Mouse (Mus musculus): ENCODE results near the gene Sfta2. TPM values are rescaled to one million over a fixed set of nuclear protein-coding genes. Genes with fewer than 3 reads are reported as not detected.
A peak's percentile ranks its signal among the peaks of the same experiment; 100 is the strongest.

Sfta2 gene
- total and polyA plus RNA-seq, 3 experiments = not detected

GRCm38 (mm10) chr17:35617127-35617526, 15.8 kb downstream of the Sfta2 start:
- TF ChIP-seq GABPA (IDR thresholded peaks at IDR 0.05; ENCODE audit: low read depth, low read length) (no peak), RCOR1 (IDR thresholded peaks at IDR 0.05; ENCODE audit: low read depth, low read length) (no peak), ZMIZ1 (IDR thresholded peaks at IDR 0.05; ENCODE audit: low read depth, low read length) (no peak), ZKSCAN1 (IDR thresholded peaks at IDR 0.05; ENCODE audit: low read depth, low read length) (no peak), BHLHE40 (IDR thresholded peaks at IDR 0.05; ENCODE audit: borderline replicate concordance, low read depth, low read length) (no peak), NELFE (IDR thresholded peaks at IDR 0.05; ENCODE audit: low read depth, low read length) (no peak)

GRCm38 (mm10) chr17:35626537-35626936, 25.2 kb downstream of the Sfta2 start, which contains the start of gene Gm9573:
Gene Gm9573 (minus strand): TSS chr17:35626637.
- Histone ChIP-seq H3K4me1 (ENCODE audit: control insufficient read depth in 1 of 2, insufficient read depth in 2 of 2, low read length in 2 of 2) (no peaks in the 10 kb centered on the region), H3K4me3 (ENCODE audit: control insufficient read depth in 1 of 2, insufficient read depth in 1 of 2, low read depth in 2 of 2, low read length in 2 of 2) (no peak within 1 kb of the TSS), H3K9ac (ENCODE audit: control insufficient read depth, low read depth, low read length, poor library complexity, severe bottlenecking) (no peak within 1 kb of the TSS), H3K27me3 (ENCODE audit: control insufficient read depth in 1 of 2, insufficient read depth in 2 of 2, low read length in 2 of 2) (peaks cover 0 to 5% of the 10 kb centered on the region in 2 experiments; a peak in 2 of 4 replicates), H3K36me3 (ENCODE audit: control insufficient read depth in 1 of 2, insufficient read depth in 2 of 2, low read length in 2 of 2) (no peaks in the 10 kb centered on the region), H3K9me3 (replicated peaks; ENCODE audit: insufficient read depth, low read length) (no peaks in the 10 kb centered on the region), H3K27ac (ENCODE audit: control insufficient read depth, low read depth, low read length) (no peak within 1 kb of the TSS), H3K79me2 (ENCODE audit: control insufficient read depth, insufficient read depth, low read length, poor library complexity) (no peaks in the 10 kb centered on the region)
- TF ChIP-seq TBP (IDR thresholded peaks at IDR 0.05; ENCODE audit: low read depth, low read length) (no peak), ZKSCAN1 (IDR thresholded peaks at IDR 0.05; ENCODE audit: low read depth, low read length) (no peak), NRF1 (IDR thresholded peaks at IDR 0.05; ENCODE audit: insufficient read depth, low read depth, low read length, poor library complexity, severe bottlenecking) (no peak), KAT2A (conservative IDR thresholded peaks at IDR 0.05; ENCODE audit: low read depth, low read length) (no peak), TCF12 (IDR thresholded peaks at IDR 0.05; ENCODE audit: low read depth, low read length) (no peak), BHLHE40 (IDR thresholded peaks at IDR 0.05; ENCODE audit: borderline replicate concordance, low read depth, low read length) (no peak), MAZ (IDR thresholded peaks at IDR 0.05; ENCODE audit: low read depth, low read length) (no peak)
- DNase-seq (ENCODE audit: low read depth, low spot score) = no peak

More at GRCm38 (mm10) chr17:35617127-35617526, 15.8 kb downstream of the Sfta2 start:
- Histone ChIP-seq H3K4me3 (ENCODE audit: control insufficient read depth in 1 of 2, insufficient read depth in 1 of 2, low read depth in 2 of 2, low read length in 2 of 2) (no peak overlapping the region), H3K9ac (ENCODE audit: control insufficient read depth, low read depth, low read length, poor library complexity, severe bottlenecking) (no peak overlapping the region), H3K36me3 (ENCODE audit: control insufficient read depth in 1 of 2, insufficient read depth in 2 of 2, low read length in 2 of 2) (no peaks in the 10 kb centered on the region), H3K79me2 (ENCODE audit: control insufficient read depth, insufficient read depth, low read length, poor library complexity) (no peaks in the 10 kb centered on the region), H3K27me3 (ENCODE audit: control insufficient read depth in 1 of 2, insufficient read depth in 2 of 2, low read length in 2 of 2) (no peaks in the 10 kb centered on the region; a peak in 1 of 4 replicates), H3K9me3 (replicated peaks; ENCODE audit: insufficient read depth, low read length) (no peaks in the 10 kb centered on the region), H3K4me1 (ENCODE audit: control insufficient read depth in 1 of 2, insufficient read depth in 2 of 2, low read length in 2 of 2) (0 out of 4 replicates have a peak, but pooled peaks cover 0 to 3% of the 10 kb centered on the region in 2 experiments), H3K27ac (ENCODE audit: control insufficient read depth, low read depth, low read length) (no peak overlapping the region)
- DNase-seq (ENCODE audit: low read depth, low spot score) = peak; percentile 79

DNA sequence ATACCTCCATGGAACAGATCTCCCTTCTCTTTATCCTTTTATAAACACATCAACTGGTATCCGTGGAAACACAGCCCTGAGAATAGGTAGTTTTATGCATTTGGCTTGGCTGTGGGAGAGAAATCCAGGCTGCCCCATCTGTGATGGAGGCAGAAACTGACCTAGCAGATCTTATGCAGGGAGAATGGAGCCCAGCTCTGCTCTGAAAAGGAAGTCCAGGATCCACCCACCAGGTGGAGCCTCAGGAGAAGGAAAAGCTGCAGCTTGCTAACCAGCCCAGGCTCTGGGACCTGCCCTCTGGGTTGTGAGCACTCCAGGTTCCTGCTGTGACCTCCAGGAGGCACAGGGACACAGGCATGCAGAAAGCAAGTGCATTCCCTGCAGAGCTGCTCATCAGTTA, 32.6 kb downstream of the Sfta2 start:
- H3K36me3 ChIP-seq (ENCODE audit: control insufficient read depth in 1 of 2, insufficient read depth in 2 of 2, low read length in 2 of 2) = peaks cover 0 to 4% of the 10 kb centered on the region in 2 experiments; a peak in 2 of 4 replicates
- H3K4me3 ChIP-seq (ENCODE audit: control insufficient read depth in 1 of 2, insufficient read depth in 1 of 2, low read depth in 2 of 2, low read length in 2 of 2) = no peak overlapping the region
- H3K27ac ChIP-seq (ENCODE audit: control insufficient read depth, low read depth, low read length) = no peak overlapping the region
- DNase-seq (ENCODE audit: low read depth, low spot score) = no peak
- no peaks in the 10 kb centered on the region for H3K79me2 ChIP-seq (ENCODE audit: control insufficient read depth, insufficient read depth, low read length, poor library complexity)
- peaks cover 0 to 7% of the 10 kb centered on the region in 2 experiments; a peak in 2 of 4 replicates for H3K4me1 ChIP-seq (ENCODE audit: control insufficient read depth in 1 of 2, insufficient read depth in 2 of 2, low read length in 2 of 2)
- H3K9ac ChIP-seq (ENCODE audit: control insufficient read depth, low read depth, low read length, poor library complexity, severe bottlenecking) = no peak overlapping the region
- TF ChIP-seq GATA1 (IDR thresholded peaks at IDR 0.05; ENCODE audit: low read depth, low read length) (no peak), SMC3 (IDR thresholded peaks at IDR 0.05; ENCODE audit: low read depth, low read length) (0 out of 2 replicates have a peak, but pooled peaks have one; percentile 3), POLR2AphosphoS5 (IDR thresholded peaks at IDR 0.05; ENCODE audit: borderline replicate concordance, low read depth, low read length) (no peak), ZC3H11A (IDR thresholded peaks at IDR 0.05; ENCODE audit: low read depth, low read length) (no peak)
- peaks cover 3% of the 10 kb centered on the region in 2 experiments; a peak in 1 of 4 replicates for H3K27me3 ChIP-seq (ENCODE audit: control insufficient read depth in 1 of 2, insufficient read depth in 2 of 2, low read length in 2 of 2)
- H3K9me3 ChIP-seq (replicated peaks; ENCODE audit: insufficient read depth, low read length) = no peaks in the 10 kb centered on the region
